Mouse (Mus musculus) CD4-positive, CD25-positive, alpha-beta regulatory T cell (primary cell): ENCODE data around the gene Rd3. TPM values are rescaled to one million over a fixed set of nuclear protein-coding genes. Genes with fewer than 3 reads are reported as not detected.

Experiments
- polyA plus RNA-seq: library from polyadenylated mRNA; unstranded; fragments of 100-300 nt; shearing (Covaris generic); gene quantifications from one replicate; pipeline ENCODE4 v1.2.1, GENCODE M21; 2017

The Rd3 gene
- 1.1 TPM for polyA plus RNA-seq

DNA sequence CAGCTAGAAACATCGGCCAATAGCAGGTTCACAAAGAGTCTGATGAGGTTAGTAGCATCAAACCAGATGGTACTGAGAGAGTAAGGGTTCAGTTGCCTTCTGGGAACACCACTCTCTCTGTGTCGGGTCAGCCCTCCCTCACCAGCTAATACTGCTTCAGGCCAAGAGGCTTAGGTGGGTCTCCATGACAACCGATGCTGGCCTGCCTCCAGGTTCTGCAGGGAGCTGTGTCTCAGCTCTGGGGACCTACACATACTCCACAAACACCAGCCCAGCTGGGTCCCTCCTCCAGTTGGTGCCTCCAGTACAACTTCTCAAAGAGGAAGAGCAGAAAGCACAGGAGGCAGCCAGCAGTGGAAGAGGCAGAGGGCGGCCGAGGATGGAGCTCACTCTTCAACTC, at the start of gene Rd3:
Gene Rd3, plus strand, starts transcription at position 184 of the 400 bp plus-strand sequence.

Other genes with a start within 250 kb of the Rd3 start
- gene Nek2, start 155.9 kb upstream of the Rd3 start, polyA plus RNA-seq: 1.5 TPM
- 9.9 TPM for gene Slc30a1, start 70.6 kb upstream of the Rd3 start, polyA plus RNA-seq
- gene Traf5, start 115.2 kb downstream of the Rd3 start, polyA plus RNA-seq: 134 TPM
- gene Rcor3, start 160.7 kb downstream of the Rd3 start, polyA plus RNA-seq: 24.5 TPM
- not detected for gene Kcnh1, start 213.4 kb downstream of the Rd3 start, polyA plus RNA-seq